Mouse (Mus musculus): ENCODE results near the gene Gpr4.

- no peak for TF ChIP-seq CTCF (IDR thresholded peaks at IDR 0.05; ENCODE audit: low read depth)
- TF ChIP-seq EP300 (optimal IDR thresholded peaks at IDR 0.05), result no peak
These were observed 35.8 kb upstream of the Gpr4 start for GRCm38 (mm10) chr7:19176516-19176947.

Data from stomach, postnatal 0 days (tissue).